Mouse (Mus musculus) mesoderm, embryonic 11.5 days (tissue): ENCODE measurements at regions not wholly inside any gene's neighbourhood (a gene's known extent, or its start where the extent isn't known, plus 50 kb on each side); places are given as distances from the start of the nearest gene placed in this dataset.

ENCODE experiments used
- DNase-seq: peaks from one replicate; pipeline ENCODE4 v3.0.0-alpha.2; 2012; ENCODE audit warnings: low read depth, low spot score

DNA sequence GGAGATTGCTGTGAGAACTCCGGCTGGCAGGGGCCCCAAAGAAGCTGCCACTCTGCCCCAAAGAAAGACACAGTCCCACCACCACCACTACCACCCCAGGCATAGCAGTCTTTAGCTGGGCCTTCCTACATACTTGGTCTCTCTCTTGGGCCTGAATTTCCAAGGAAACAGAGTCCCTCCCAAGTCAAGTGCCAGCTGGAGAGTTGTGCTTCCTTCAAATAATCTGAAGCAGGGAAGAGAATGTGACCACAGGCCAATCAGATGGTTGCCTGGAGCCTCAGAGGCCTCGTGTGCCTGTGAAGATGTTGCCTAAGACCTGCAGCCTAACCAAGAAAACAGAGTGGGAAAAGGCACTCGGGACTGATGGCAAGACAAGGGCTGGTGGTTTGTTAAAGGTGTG is 117.5 kb upstream of the Ctnnb1 start:
- no peak for DNase-seq

DNA sequence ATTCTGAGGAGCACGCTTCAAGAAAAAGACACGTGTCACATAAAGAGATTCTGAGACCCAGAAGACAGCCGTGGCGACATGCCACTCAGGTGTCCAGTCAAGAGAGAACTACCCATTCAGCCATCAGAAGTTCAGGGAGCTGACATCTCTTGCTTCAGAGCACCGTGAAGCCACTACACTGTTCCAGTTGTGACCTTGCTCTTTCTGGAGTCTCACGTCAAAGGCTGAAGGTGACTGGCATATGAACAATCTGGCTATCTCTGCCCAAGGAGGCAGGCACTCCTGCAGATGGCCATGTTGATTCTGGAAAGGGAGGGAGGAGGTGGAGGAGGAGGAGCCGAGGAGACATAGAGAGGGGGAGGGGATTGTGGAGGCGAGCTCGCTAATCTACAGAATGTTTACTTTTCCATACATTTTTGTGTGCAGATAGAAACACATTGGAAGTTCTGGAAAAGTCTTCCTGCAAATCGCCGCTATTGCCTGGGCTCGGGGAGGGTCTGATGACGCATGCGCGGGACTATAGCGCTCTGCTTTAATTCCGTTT is 116.3 kb upstream of the Ctnnb1 start:
- no peak for DNase-seq

DNA sequence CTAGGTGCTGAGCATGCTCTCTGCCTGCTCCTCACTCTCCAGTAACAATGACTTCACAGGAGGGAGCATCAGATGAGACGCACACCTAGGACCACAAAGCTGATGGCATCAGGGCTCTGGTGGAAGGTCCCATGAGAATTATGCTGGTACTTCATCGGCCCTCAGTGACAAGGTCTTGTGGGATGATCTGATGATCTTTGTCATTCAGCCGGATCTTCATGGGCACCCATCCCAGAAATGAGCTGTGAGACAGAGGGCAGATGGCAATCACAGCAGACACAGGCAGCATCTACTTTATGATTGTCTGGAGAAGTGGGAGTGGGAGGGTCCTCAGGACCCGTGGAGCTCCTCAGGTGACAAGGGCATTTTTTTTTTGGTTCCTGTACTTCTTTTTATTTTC is 114.7 kb upstream of the Ctnnb1 start:
- no peak for DNase-seq

DNA sequence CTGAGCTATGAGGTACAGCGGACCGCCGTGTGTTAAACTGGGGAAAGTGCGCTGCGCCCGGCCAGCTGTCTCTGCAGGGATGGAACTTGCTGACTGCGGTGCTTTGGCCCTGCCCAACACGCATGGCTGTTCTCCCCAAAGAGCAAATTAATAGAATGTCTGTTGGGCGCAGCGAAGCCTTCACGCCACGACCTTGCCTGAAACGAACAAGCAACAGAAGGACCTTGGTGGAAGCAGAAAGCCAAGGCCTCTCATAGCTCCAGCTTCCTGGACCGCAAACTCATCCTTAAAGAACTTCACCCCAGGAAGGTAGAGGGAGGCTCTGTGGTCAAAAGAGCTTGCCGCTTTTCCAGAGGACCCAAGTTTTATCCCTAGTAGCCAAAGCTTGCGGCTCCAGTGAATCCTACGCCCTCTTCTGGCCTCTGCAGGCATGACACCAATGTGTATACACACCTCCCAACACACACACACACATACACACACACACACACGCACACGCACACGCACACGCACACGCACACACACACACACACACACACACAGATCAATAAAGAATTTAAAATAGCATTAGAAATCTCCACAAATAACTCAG is 110.2 kb upstream of the Ctnnb1 start:
- no peak for DNase-seq

DNA sequence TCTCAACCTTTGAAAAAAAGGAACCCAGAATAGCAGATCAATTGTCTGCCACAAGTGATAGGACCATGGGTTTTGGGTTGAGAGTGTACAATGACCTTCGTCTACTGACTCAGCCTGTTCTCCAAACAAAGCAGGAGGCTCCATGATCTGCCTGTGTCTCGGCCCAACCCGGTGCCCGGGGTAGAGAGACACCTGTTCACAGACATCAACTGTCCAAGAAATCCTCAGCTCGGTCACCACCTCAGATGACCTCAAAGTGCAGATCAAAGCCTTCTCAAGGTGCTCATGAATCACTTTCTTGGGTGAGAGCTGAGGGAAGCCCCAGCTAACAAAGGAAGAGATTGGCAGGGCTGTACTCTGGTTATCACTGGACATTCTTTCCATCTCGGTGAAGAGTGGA is 108.1 kb upstream of the Ctnnb1 start:
- no peak for DNase-seq

DNA sequence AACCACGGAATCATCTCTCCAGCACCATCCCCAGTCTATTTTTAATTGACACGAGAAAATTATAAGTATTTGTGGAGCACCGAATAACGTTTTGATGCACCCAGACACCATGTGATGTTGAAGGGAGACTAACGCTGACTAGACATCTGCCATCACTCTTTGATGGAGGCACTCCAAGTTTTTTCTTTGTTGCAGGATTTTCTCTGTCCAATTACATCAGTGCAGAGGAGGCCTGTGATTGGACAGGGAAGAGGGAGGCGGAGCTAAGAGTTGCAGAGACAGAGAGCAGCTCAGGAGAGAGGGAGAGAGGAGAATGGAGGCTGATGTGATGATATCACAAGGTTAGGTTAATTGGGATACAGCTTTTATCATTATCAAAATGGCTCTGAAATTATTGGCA is 105.6 kb upstream of the Ctnnb1 start:
- DNase-seq = no peak

DNA sequence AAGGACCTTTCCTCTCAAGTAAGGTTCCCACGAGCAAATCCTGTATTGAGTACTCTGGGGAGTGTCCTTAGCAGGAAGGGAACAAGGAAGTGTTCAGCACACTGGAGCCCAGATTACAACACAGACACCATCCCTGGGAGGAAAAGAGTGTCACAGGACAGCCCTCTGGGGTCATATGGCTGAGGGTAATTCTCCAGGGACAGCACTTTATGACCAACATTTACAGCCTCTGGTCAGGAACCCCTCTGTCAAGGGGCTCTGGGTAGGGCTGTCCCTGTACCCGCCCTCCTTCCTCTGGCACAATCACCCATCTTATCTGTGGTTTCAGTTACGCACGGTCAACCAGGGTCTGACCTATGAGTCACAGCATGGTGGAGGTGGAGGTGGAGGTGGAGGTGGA is 102.8 kb upstream of the Ctnnb1 start:
- no peak for DNase-seq

DNA sequence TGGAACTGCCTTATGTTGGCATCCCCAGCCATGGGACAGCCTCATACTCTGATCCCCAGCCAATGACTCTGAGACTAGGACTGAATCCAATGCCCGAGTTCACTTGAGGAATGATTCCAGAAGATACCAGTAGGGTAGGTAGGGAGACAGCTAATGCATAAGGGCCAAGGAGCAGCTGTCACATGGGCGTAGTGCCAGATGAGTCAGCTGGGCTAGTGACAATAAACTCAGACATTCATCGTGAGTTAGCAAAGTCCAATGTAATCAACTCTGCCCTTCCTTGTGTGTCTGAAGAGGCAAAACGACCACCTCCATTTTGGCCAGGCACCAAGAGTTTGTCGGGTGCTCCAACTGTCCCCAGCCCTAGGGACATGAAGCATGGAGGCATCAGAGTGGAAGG is 98.5 kb upstream of the Ctnnb1 start:
- DNase-seq = no peak

DNA sequence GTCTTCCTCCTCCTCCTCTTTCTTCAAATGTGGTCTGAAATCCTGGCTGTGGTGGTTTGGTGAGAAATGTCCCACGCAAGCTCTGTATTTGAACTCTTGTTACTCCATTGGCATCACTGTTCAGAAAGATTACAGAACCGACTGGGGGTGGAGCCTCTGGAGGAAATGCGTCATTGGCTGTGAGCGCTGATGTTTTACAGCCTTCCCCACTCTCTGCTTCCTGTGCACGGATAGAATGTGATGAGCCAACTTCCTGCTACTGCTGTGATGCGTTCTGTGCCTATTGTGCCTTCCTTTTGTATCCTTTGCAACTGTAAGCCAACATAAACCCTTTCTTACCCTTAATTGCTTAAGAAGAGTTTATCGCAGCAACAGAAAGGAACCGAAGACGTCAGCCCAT is 94.8 kb upstream of the Ctnnb1 start:
- DNase-seq = no peak

DNA sequence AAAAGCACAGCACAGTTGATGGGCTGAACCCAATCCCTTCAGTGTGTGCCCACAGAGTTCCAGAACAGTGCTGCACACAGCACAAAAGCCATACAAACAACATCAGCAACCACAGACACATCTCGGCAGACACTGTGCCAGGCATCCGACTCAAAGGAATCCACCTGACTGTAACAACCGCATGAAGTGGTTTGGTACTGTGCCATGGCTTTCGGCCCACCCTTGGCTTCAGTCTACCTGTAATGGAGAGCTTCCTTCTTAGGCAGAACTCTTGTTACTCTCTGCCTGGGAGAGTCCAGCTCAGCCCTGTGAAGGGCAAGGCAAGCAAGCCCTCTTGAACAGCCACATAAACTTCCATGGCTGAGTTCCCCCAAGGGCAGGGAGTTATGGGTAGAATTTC is 93.4 kb upstream of the Ctnnb1 start:
- DNase-seq = no peak

DNA sequence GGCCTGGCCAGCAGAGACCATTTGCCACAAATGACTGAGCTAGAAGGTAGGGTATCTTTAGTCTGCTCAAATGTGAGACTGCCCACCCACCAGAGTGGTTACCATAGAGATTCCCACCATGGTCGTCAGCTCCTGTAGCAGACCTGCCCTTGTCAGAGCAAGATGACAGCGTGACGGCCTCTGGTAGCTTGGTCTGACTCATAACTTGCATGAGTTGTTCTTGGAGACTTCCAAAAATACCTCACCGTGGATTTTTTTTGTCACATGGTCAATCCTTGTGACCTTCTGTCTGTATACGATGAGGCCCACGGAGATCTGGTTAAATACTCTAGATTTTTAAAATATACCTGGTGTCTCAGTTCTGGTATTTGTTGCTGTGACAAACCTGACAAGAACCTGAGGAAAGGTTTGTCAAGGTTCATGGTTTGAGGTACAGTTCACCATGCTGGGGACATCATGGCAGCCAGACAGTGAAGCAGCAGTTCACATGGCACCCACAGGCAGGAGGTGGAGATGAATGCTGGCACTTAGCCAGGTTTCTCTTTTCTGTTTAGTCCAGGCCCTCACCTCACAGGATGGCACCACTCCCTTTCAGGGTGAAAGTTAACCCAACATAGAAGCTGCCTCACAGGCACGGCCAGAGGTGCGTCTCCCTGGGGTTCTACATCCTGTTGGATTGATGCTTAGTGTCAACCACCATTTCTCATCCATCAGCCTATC is 91.4 kb upstream of the Ctnnb1 start:
- DNase-seq = no peak

DNA sequence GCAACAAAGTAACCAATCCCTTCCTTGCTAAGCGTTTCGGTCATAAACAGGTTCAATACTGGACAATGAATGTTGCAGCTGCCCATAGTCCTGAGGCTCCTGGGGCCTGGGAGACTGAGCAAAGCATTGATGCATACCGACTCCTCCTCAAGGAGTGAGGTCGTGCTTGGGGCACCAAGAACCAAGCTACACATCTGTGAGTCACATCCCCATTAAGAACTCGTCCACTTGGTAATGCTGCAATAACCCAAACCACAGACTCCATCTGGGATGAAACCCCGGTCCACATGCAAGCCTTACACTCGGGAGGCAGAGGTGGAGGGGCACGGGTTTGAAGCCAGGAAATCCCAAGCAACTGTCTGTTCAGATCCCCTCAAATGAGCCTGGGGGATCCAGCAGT is 85.3 kb upstream of the Ctnnb1 start:
- no peak for DNase-seq

DNA sequence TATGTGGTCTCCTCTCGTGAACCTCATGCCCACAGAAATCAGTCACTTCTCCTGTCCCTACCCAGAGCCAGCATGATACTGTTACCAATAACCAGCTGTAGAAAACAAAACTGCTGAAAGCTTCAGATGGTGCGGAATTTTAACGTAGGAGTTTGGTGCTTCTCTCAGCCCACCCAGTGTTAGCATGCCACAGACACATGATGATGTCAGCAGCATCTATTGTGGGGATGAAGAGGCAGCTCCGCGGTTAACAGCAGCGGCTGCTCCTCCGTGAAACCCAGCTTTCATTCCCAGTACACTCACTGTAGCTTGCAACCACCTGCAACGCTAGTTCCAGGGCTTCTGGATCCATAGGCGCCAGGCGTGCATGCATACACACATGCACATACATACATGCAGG is 83.5 kb upstream of the Ctnnb1 start:
- DNase-seq = no peak

DNA sequence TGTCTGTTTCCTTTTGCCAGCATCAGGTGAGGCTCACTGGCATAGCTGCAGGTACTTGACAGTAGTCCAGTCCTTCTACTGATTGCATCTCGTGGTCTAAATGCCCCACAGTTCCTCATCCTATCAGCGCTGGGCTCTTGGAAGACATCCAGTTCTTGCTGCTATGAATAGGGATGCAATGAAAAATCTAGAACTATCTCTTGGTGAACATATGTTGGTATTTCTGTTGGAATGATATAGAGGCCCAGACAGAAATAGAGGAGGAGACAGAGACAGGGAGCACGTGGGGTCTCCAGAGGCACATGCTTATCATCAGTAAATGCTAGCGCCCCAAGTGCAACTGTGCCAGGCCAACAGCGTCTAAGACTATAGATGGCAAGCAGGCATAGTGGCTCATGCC is 81.4 kb upstream of the Ctnnb1 start:
- no peak for DNase-seq

DNA sequence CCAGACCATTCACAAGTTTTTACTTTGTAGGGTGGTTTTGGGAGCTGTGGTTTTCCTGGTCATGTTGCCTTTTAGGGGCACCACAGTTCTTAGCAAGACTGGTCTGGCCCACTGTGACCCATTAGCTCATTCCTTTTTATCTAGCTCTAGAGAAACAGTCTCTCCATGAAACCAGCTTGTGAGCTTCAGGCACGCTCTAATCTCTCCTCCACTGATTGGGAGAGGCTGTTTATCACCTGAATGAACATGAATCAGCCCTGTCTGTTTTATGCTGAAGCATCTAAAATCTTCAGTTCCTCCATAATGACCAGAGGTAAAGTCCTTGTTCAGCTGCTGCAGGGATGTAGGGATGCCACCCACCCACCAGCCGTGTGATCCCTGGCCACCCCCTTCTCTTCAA is 80.1 kb upstream of the Ctnnb1 start:
- DNase-seq = no peak

DNA sequence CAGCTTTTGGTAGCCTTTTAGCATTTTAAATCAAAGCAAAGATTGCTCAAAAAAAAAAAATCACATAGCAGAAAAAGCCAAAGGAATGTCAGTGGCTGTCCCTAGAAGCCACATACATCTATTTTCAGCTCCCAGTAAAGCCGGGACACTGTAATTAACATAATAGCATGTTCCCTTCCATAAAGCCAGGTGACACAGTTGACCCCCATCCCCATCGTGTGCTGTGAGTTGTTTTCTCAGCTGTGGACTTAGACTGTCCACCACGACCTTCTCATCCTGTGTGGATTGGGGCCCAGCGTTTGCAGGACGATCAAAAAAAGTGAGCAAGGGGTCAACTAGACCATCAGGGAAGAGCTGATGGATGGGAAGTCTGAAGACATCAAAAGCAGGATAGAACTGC is 78.9 kb upstream of the Ctnnb1 start:
- DNase-seq = no peak

DNA sequence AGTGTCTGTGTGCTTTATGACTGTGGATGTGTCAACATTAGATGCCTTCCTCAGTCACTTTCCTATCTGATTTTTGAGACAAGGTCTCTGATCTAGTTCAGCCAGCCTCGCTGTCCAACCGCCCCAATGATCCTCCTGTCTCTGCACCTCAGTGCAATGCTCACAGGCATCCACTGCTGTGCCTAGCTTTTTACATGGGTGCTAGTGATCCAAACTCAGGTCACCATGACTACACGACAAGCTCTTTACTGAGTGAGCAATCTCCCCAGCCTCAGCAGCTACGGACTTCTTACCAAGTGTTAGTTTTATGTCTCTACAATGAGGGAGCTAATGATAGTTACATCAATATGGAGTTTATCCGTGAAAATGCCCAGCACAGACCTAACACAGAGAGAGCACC is 77.1 kb upstream of the Ctnnb1 start:
- DNase-seq = no peak

DNA sequence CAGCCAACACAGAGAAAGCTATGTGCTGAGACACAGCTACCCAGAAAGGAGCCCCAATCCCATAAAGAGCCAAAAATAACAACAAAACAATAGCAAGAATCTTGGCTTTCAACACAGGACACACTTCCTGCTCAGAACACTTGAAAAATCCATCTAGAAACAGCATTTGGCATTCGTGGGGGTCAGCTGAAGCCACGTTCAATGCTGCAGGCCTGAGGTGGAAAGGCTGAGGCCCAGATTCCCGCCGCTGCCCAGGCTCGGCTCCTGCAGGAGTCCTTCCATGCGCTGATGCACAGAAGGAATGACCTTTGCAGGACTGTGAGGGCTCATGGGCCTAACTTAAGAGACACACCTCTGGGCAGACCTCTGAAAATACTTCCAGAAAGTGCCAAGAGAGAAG is 76.4 kb upstream of the Ctnnb1 start:
- DNase-seq = no peak

DNA sequence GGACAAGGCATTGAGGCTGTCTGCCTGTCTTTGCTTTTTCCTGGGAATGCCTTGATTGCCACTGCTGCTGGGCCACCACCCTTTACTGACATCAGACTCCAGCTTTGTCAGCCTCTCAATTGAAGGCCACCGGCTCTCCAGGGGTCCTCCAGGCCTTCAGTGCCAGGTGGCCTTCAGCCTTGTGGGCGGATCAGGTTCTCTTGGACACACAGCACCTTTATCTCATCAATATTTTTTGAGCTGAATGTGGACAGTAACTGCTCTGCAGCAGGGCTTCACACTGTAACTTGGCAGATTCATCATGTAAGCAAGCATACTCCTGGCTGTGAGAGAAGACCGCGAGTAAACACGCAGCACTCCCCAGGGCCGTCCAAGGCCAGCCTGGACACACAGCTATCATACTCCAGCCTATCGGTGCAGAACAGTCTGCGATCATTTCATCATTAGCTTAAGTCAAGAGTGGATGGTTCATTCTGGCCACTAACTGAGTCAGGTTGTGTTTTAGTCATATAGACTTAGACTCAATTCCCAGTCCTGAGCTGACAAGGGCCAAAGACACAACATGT is 75.9 kb upstream of the Ctnnb1 start:
- DNase-seq = no peak

DNA sequence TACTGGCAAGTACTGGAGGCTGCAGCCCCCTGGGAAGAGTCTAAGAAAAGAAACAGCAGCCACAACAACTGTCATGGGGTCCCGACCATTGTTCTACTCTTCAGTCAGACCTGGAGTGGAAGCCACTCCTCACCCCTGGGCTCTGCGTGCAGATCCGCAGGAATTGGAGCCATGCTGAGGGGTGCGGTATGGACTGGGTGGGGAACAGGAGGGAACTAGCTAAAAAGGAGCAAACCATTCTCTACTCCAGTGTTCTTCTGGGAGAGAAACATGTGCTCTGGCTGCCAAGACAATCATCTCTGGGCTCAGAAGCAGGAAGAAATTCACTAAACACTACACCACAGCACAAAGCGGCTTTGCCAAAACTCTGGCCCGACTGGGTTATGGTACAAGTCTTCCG is 74.7 kb upstream of the Ctnnb1 start:
- no peak for DNase-seq

DNA sequence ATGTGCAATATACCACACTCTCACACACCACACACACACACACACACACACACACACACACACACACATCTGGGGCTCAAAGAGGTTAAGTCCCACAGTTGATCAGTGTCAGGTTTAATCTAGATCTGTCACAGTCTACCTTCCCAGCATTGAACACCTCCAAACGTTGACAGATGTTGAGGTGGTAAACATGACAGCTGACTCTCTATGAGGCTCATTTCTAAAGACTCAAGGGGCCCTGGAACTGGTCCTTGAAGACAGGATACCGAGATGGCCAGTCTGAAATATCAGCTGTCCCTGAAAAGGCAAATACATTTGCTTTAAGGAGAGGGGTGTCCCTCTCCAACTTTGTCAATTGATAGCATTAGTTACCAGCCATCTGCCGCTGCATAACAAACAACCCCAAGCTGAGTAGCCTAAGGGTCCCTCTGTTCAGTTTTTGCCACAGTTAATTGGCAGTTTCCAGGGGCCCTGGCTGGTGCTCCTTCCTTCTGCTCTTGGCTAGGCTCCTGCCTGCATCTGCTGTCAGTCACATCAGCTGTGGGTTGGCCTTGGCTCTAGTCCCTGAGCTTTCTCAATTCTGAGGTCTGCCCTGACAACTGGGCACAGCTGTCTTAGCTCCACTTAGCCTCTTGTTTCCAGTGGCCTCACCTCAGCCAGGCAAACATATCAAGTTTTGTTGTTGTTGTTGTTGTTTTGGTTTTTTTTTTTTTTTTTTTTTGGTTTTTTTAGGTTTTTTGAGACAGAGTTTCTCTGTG is 73.5 kb upstream of the Ctnnb1 start:
- DNase-seq = no peak

DNA sequence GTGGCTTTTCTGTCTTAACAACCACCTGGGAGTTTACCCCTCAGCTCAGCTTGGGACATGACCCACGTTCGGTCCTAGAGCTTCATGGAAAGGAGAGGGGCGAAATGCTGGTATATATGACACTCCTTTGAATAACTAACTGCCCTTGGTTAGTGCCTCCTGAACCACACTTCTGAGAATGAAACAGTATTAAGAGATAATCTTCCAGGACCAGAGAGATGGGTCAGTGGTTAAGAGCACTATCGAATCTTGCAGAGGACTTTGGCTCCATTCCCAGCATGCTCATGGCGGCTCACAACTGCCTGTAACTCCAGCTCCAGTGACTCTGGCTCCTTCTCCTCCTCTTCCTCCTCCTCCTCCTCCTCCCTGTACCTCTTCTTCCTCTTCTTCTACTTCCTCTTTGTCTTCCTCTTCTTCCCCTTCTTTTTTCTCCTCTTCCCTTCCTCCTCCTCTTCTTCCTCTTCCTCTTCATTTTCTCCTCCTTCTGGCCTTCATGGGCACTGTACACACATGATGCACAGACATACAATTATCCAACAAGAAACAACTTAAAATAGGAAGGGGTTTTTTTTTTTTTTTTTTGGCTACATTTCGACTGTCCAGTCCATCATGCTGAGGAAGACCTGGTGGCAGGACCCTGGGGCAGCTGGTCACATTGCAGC is 71.0 kb upstream of the Ctnnb1 start:
- DNase-seq = no peak
